Mouse (Mus musculus): Measurements from ENCODE around the gene Pvrig. TPM values are rescaled to one million over a fixed set of nuclear protein-coding genes. Genes with fewer than 3 reads are reported as not detected.

Gene Pvrig
- 1.7 TPM for total RNA-seq (2023)

GRCm38 (mm10) chr5:138341661-138342060, at the start of gene Pvrig:
TSS of gene Pvrig (plus strand) at chr5:138341961.

Other genes starting within 250 kb of the Pvrig start
- gene Zscan21, start 225.1 kb upstream of the Pvrig start, total RNA-seq (2023): 13.7 TPM
- 13.7 TPM for gene Zfp113, start 186.2 kb upstream of the Pvrig start, total RNA-seq (2023)
- gene Cops6, start 180.9 kb upstream of the Pvrig start, total RNA-seq (2023): 48.1 TPM
- gene Ap4m1, start 170.0 kb upstream of the Pvrig start, total RNA-seq (2023): 22.8 TPM
- gene Mcm7, start 169.5 kb upstream of the Pvrig start, total RNA-seq (2023): 76.6 TPM
- gene Taf6, start 154.5 kb upstream of the Pvrig start, total RNA-seq (2023): 26.7 TPM
- 16.6 TPM for gene Cnpy4, start 154.5 kb upstream of the Pvrig start, total RNA-seq (2023)
- 1.3 TPM for gene Mblac1, start 147.6 kb upstream of the Pvrig start, total RNA-seq (2023)
- gene Nxpe5, start 116.1 kb upstream of the Pvrig start, total RNA-seq (2023): not detected
- 32.0 TPM for gene Lamtor4, start 86.5 kb upstream of the Pvrig start, total RNA-seq (2023)
- gene BC037034, start 77.9 kb upstream of the Pvrig start, total RNA-seq (2023): 50.8 TPM
- not detected for gene Gal3st4, start 69.1 kb upstream of the Pvrig start, total RNA-seq (2023)
- not detected for gene Gm43720, start 62.0 kb upstream of the Pvrig start, total RNA-seq (2023)
- gene Gpc2, start 62.0 kb upstream of the Pvrig start, total RNA-seq (2023): 2.7 TPM
- gene Stag3, start 61.7 kb upstream of the Pvrig start, total RNA-seq (2023): not detected
- 16.3 TPM for gene Zfp157, start 99.5 kb downstream of the Pvrig start, total RNA-seq (2023)
- not detected for gene 1700123K08Rik, start 222.8 kb downstream of the Pvrig start, total RNA-seq (2023)

All from CD4-positive naive resting alpha-beta T cell, adult 57 days (primary cell).